Mouse (Mus musculus): ENCODE measurements around the gene Nav3. TPM values are rescaled to one million over a fixed set of nuclear protein-coding genes. Genes with fewer than 3 reads are reported as not detected.

Nav3 gene
- total and polyA plus RNA-seq, 2 experiments from 2014 or later = 1.4 to 7.7 TPM

DNA sequence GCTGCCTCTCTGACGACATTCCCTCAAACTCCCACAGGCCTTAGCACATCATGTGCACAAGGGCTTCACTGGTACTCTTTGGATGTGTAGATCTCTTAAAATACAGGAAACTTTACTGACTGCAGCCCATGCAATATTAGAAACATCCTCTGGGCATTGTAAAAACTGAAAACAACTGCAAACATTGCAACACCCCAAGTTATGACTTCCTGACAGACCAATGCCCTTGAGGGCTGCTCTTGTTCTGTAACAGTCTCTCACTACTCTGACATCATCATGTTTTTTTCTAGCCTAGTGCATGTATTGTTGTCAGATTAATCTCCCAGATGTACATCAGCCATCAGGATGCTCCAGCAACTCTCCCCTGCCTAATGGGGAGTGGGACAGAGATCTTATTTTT is 296.5 kb downstream of the Nav3 start:
- H3K27me3 ChIP-seq (ENCODE audit: control insufficient read depth, insufficient read depth, low read length) = no peaks in the 10 kb centered on the region
- 45% methylated on average over 1 of the region's 1 CpGs for WGBS
- H3K9ac ChIP-seq (replicated peaks; ENCODE audit: low read depth, low read length) = no peak overlapping the region
- DNase-seq (ENCODE audit: low spot score) (no peak), ATAC-seq (ENCODE audit: insufficient read depth, low read depth) (no peak)
- no peaks in the 10 kb centered on the region for H3K9me3 ChIP-seq (replicated peaks; ENCODE audit: control insufficient read depth, low read length)
- no peak overlapping the region for H3K4me2 ChIP-seq (ENCODE audit: low read depth, low read length)
- H3K27ac ChIP-seq (ENCODE audit: low read depth) = no peak overlapping the region
- H3K36me3 ChIP-seq (replicated peaks; ENCODE audit: control insufficient read depth, insufficient read depth, low read length) = no peaks in the 10 kb centered on the region
- H3K4me1 ChIP-seq (ENCODE audit: control insufficient read depth, insufficient read depth) = peaks cover 18% of the 10 kb centered on the region
- TF ChIP-seq EP300 (IDR thresholded peaks at IDR 0.05; ENCODE audit: low read depth) (no peak), CTCF (IDR thresholded peaks at IDR 0.05; ENCODE audit: low read depth) (no peak)
- H3K4me3 ChIP-seq (ENCODE audit: low read depth, low read length) = no peak overlapping the region

DNA sequence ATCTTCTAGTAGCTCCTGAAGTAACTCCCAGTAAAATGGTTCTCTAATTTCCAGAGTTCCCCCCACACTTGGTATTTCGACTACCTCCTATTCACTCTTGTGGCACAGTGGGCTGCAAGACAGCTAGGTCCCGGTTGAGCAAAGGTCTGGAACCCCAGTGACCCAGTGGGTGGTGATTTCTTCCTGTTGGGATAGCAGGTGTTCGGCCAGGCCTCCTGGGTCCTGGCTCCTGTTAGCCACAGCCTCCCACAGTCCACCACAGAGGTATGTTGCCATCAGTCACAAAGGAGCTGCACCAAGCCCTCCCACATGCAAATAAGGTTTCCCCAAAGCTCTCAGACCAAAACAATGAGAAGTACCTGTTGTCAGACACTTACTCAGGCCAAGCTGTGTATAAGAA is 297.9 kb downstream of the Nav3 start:
- Histone ChIP-seq H3K4me2 (ENCODE audit: low read depth, low read length) (no peak overlapping the region), H3K9ac (replicated peaks; ENCODE audit: low read depth, low read length) (no peak overlapping the region), H3K27me3 (ENCODE audit: control insufficient read depth, insufficient read depth, low read length) (no peaks in the 10 kb centered on the region), H3K4me3 (ENCODE audit: low read depth, low read length) (no peak overlapping the region), H3K36me3 (replicated peaks; ENCODE audit: control insufficient read depth, insufficient read depth, low read length) (no peaks in the 10 kb centered on the region), H3K27ac (ENCODE audit: low read depth) (peak overlapping the region; percentile 35; the same call in 1 of the 2 replicates), H3K4me1 (ENCODE audit: control insufficient read depth, insufficient read depth) (peaks cover 18% of the 10 kb centered on the region), H3K9me3 (replicated peaks; ENCODE audit: control insufficient read depth, low read length) (no peaks in the 10 kb centered on the region)
- TF ChIP-seq CTCF (IDR thresholded peaks at IDR 0.05; ENCODE audit: low read depth) (no peak), EP300 (IDR thresholded peaks at IDR 0.05; ENCODE audit: low read depth) (no peak)
- ATAC-seq (ENCODE audit: insufficient read depth, low read depth) = no peak
- 50% methylated on average over 3 of the region's 3 CpGs for WGBS
- no peak for DNase-seq (ENCODE audit: low spot score)

DNA sequence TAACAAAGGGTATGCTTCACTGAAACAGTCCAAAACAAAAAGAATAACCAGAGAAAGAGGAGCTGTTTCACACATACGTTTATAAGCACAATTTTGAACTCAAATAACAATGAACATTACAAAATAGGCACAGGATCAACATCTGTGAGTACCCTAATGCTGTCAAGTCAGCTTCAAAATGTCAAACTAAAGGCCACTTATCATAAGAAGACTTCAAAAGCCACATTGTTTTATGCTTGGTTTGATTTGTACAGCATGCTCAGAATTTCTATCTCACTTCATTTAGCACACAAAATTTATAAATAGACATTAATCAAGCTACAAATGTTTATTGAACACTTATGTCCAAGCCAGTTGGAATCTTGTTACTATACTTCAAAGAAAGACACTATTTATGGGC is 299.6 kb downstream of the Nav3 start:
- Histone ChIP-seq H3K9me3 (replicated peaks; ENCODE audit: control insufficient read depth, low read length) (no peaks in the 10 kb centered on the region), H3K36me3 (replicated peaks; ENCODE audit: control insufficient read depth, insufficient read depth, low read length) (no peaks in the 10 kb centered on the region), H3K9ac (replicated peaks; ENCODE audit: low read depth, low read length) (no peak overlapping the region), H3K4me3 (ENCODE audit: low read depth, low read length) (no peak overlapping the region), H3K27me3 (ENCODE audit: control insufficient read depth, insufficient read depth, low read length) (no peaks in the 10 kb centered on the region), H3K4me1 (ENCODE audit: control insufficient read depth, insufficient read depth) (peaks cover 18% of the 10 kb centered on the region), H3K4me2 (ENCODE audit: low read depth, low read length) (no peak overlapping the region), H3K27ac (ENCODE audit: low read depth) (no peak overlapping the region)
- ATAC-seq (ENCODE audit: insufficient read depth, low read depth) (no peak), DNase-seq (ENCODE audit: low spot score) (no peak)
- TF ChIP-seq EP300 (IDR thresholded peaks at IDR 0.05; ENCODE audit: low read depth) (no peak), CTCF (IDR thresholded peaks at IDR 0.05; ENCODE audit: low read depth) (no peak)
- 63% methylated on average over 1 of the region's 1 CpGs for WGBS

DNA sequence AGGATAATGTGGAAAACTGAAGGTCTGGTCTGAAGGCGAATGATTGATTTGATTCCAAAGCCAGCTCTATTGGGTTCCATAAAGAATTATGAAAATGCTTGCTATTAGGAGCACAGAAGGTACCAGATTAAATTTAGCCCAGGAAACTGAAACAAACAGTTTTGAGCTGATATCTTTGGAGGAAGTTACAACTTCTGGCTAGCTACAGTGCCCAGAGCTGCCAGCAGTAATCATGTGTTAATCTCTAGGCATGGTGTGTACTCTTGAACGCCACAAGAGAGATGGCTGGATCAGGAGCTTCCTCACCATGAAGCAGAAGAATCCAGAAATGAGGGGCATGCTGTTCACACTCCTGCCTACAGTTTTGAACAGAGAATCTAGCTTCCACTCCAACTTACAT is 300.5 kb downstream of the Nav3 start:
- TF ChIP-seq CTCF (IDR thresholded peaks at IDR 0.05; ENCODE audit: low read depth) (no peak), EP300 (IDR thresholded peaks at IDR 0.05; ENCODE audit: low read depth) (no peak)
- Histone ChIP-seq H3K4me3 (ENCODE audit: low read depth, low read length) (no peak overlapping the region), H3K36me3 (replicated peaks; ENCODE audit: control insufficient read depth, insufficient read depth, low read length) (no peaks in the 10 kb centered on the region), H3K9ac (replicated peaks; ENCODE audit: low read depth, low read length) (no peak overlapping the region), H3K27ac (ENCODE audit: low read depth) (no peak overlapping the region), H3K4me2 (ENCODE audit: low read depth, low read length) (no peak overlapping the region), H3K27me3 (ENCODE audit: control insufficient read depth, insufficient read depth, low read length) (no peaks in the 10 kb centered on the region), H3K4me1 (ENCODE audit: control insufficient read depth, insufficient read depth) (peaks cover 18% of the 10 kb centered on the region), H3K9me3 (replicated peaks; ENCODE audit: control insufficient read depth, low read length) (no peaks in the 10 kb centered on the region)
- 53% methylated on average over 2 of the region's 2 CpGs for WGBS
- ATAC-seq (ENCODE audit: insufficient read depth, low read depth) = no peak
- DNase-seq (ENCODE audit: low spot score) = no peak

DNA sequence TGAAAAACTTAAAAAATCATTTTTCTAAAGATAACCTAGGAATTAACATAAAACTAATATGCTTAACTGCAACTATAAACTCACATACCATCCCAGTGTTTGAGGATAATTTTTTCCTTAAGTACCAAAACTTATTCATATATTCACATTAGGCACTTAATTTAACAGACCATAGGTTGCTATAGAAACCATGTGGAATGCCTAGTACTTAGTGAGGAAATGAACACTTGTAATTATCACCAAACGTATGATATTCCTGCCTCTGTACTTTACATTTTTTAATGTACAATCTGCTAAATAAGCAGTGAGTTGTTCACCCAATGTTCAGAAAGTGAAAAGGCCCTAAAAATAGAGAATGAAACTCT is 301.1 kb downstream of the Nav3 start:
- TF ChIP-seq CTCF (IDR thresholded peaks at IDR 0.05; ENCODE audit: low read depth) (no peak), EP300 (IDR thresholded peaks at IDR 0.05; ENCODE audit: low read depth) (no peak)
- Histone ChIP-seq H3K4me2 (ENCODE audit: low read depth, low read length) (no peak overlapping the region), H3K27me3 (ENCODE audit: control insufficient read depth, insufficient read depth, low read length) (no peaks in the 10 kb centered on the region), H3K27ac (ENCODE audit: low read depth) (no peak overlapping the region), H3K9me3 (replicated peaks; ENCODE audit: control insufficient read depth, low read length) (no peaks in the 10 kb centered on the region), H3K9ac (replicated peaks; ENCODE audit: low read depth, low read length) (no peak overlapping the region), H3K4me3 (ENCODE audit: low read depth, low read length) (no peak overlapping the region), H3K4me1 (ENCODE audit: control insufficient read depth, insufficient read depth) (peaks cover 18% of the 10 kb centered on the region), H3K36me3 (replicated peaks; ENCODE audit: control insufficient read depth, insufficient read depth, low read length) (no peaks in the 10 kb centered on the region)
- WGBS = 88% methylated on average over 1 of the region's 1 CpGs
- no peak for ATAC-seq (ENCODE audit: insufficient read depth, low read depth)
- no peak for DNase-seq (ENCODE audit: low spot score)

DNA sequence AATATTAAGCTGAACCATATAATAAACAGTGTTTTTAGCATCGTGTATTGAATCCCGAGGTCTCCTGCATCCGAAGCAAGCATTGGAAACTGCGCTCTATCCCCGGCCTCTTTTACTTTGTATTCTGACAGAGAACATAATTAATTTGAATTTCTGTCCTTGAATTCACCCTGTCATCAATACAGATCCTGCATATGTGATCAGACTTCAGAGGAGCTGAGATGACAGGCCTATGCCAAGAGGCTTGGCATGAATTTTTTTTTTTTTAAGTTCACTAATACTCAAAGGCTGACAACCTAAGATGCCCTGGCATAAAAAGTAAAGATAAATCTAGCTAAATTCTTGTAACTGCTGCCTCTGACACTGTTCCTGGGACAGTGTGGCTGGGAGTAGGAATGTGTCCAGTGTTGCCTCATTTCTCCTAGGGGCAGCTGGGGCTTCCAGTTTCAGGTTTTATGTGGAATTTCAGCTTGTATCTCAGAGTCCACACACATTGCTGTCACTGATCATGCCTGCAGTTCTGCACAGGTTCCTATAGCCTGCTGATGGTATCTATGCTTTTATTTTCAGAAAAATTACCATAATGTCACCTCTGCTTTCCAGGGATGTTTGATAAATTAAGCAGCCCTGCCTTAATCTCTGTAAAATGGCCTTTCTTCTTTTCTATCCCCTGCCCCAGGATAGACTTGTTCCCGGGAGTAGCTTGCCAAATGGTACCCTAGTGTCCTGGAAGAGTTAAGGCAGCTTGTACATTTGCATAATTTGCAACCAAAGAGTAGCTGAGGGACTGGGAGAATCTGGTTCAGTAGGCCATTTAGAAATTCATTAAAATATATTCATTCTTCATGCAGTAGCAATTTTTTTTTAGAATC is 301.8 kb downstream of the Nav3 start:
- Histone ChIP-seq H3K4me2 (ENCODE audit: low read depth, low read length) (no peak overlapping the region), H3K27ac (ENCODE audit: low read depth) (no peak overlapping the region), H3K4me3 (ENCODE audit: low read depth, low read length) (no peak overlapping the region), H3K9ac (replicated peaks; ENCODE audit: low read depth, low read length) (no peak overlapping the region), H3K27me3 (ENCODE audit: control insufficient read depth, insufficient read depth, low read length) (no peaks in the 10 kb centered on the region), H3K9me3 (replicated peaks; ENCODE audit: control insufficient read depth, low read length) (no peaks in the 10 kb centered on the region), H3K4me1 (ENCODE audit: control insufficient read depth, insufficient read depth) (peaks cover 18% of the 10 kb centered on the region), H3K36me3 (replicated peaks; ENCODE audit: control insufficient read depth, insufficient read depth, low read length) (no peaks in the 10 kb centered on the region)
- ATAC-seq (ENCODE audit: insufficient read depth, low read depth) = no peak
- no peak for TF ChIP-seq CTCF (IDR thresholded peaks at IDR 0.05; ENCODE audit: low read depth)
- no peak for TF ChIP-seq EP300 (IDR thresholded peaks at IDR 0.05; ENCODE audit: low read depth)
- DNase-seq (ENCODE audit: low spot score) = no peak
- 83% methylated on average over 6 of the region's 6 CpGs for WGBS
